Mouse (Mus musculus) ES-Bruce4 (cell line): ENCODE measurements at regions not wholly inside any gene's neighbourhood (a gene's known extent, or its start where the extent isn't known, plus 50 kb on each side); places are given as distances from the start of the nearest gene placed in this dataset.

ENCODE experiments used
- H3K27ac ChIP-seq: 2 replicates; pipeline ENCODE4 v1.5.1; 2012; ENCODE audit warnings: low read length, inconsistent platforms; ENCODE audit not compliant: insufficient read depth
- H3K27me3 ChIP-seq: 2 replicates; pipeline ENCODE4 v1.6.1; 2012; ENCODE audit warnings: mild to moderate bottlenecking, low read length, inconsistent platforms; ENCODE audit not compliant: control insufficient read depth, poor library complexity, insufficient read depth, severe bottlenecking
- H3K36me3 ChIP-seq: 2 replicates; pipeline ENCODE4 v1.6.1; 2012; ENCODE audit warnings: inconsistent platforms, mild to moderate bottlenecking, low read length, moderate library complexity; ENCODE audit not compliant: control insufficient read depth, poor library complexity, insufficient read depth, severe bottlenecking
- H3K4me1 ChIP-seq: one replicate; pipeline ENCODE4 v1.8.1; 2011; ENCODE audit warnings: low read length; ENCODE audit not compliant: control insufficient read depth, insufficient read depth
- H3K4me3 ChIP-seq: 2 replicates; pipeline ENCODE4 v1.5.1; 2011; ENCODE audit warnings: low read depth, mild to moderate bottlenecking, low read length
- H3K9ac ChIP-seq: 2 replicates; pipeline ENCODE4 v1.6.1; 2012; ENCODE audit warnings: low read depth, mild to moderate bottlenecking, inconsistent platforms; ENCODE audit not compliant: poor library complexity, severe bottlenecking
- H3K9me3 ChIP-seq: replicated peaks from 2 replicates; pipeline ENCODE4 v1.6.1; 2012; ENCODE audit warnings: mild to moderate bottlenecking, low read length, inconsistent platforms; ENCODE audit not compliant: control insufficient read depth, poor library complexity, insufficient read depth, severe bottlenecking
- CTCF ChIP-seq: IDR thresholded peaks from one replicate; pipeline ENCODE4 v1.8.1; 2011; ENCODE audit warnings: low read depth, low read length
- EP300 ChIP-seq: IDR thresholded peaks from 2 replicates; pipeline ENCODE4 v1.6.1; 2011; ENCODE audit warnings: low read depth, low read length; ENCODE audit not compliant: insufficient read depth
- POLR2A ChIP-seq: IDR thresholded peaks from one replicate; pipeline ENCODE4 v1.8.1; 2011; ENCODE audit warnings: low read length; ENCODE audit not compliant: insufficient read depth

GRCm38 (mm10) chr1:73363549-73364299 is 348.0 kb upstream of the Tnp1 start:
- Histone ChIP-seq H3K27ac (no peak overlapping the region), H3K9me3 (no peaks in the 10 kb centered on the region), H3K4me3 (no peak overlapping the region), H3K9ac (no peak overlapping the region), H3K27me3 (no peaks in the 10 kb centered on the region), H3K4me1 (no peaks in the 10 kb centered on the region), H3K36me3 (no peaks in the 10 kb centered on the region)
- no peak for TF ChIP-seq EP300
- no peak for TF ChIP-seq CTCF
- no peak for TF ChIP-seq POLR2A

GRCm38 (mm10) chr1:73362122-73362521 is 346.4 kb upstream of the Tnp1 start:
- no peak overlapping the region for H3K27ac ChIP-seq
- H3K9me3 ChIP-seq = no peaks in the 10 kb centered on the region
- H3K36me3 ChIP-seq = no peaks in the 10 kb centered on the region
- TF ChIP-seq POLR2A (no peak), CTCF (no peak), EP300 (no peak)
- no peak overlapping the region for H3K4me3 ChIP-seq
- H3K9ac ChIP-seq = no peak overlapping the region
- no peaks in the 10 kb centered on the region for H3K27me3 ChIP-seq
- H3K4me1 ChIP-seq = no peaks in the 10 kb centered on the region

GRCm38 (mm10) chr1:73361300-73361699 is 345.6 kb upstream of the Tnp1 start:
- Histone ChIP-seq H3K36me3 (no peaks in the 10 kb centered on the region), H3K27ac (no peak overlapping the region), H3K27me3 (no peaks in the 10 kb centered on the region), H3K9me3 (no peaks in the 10 kb centered on the region), H3K9ac (no peak overlapping the region), H3K4me3 (no peak overlapping the region), H3K4me1 (no peaks in the 10 kb centered on the region)
- TF ChIP-seq CTCF = no peak
- TF ChIP-seq EP300 = no peak
- no peak for TF ChIP-seq POLR2A

GRCm38 (mm10) chr1:73354447-73354846 is 338.7 kb upstream of the Tnp1 start:
- Histone ChIP-seq H3K4me3 (no peak overlapping the region), H3K4me1 (no peaks in the 10 kb centered on the region), H3K36me3 (no peaks in the 10 kb centered on the region), H3K9me3 (no peaks in the 10 kb centered on the region), H3K27ac (no peak overlapping the region), H3K27me3 (no peaks in the 10 kb centered on the region), H3K9ac (no peak overlapping the region)
- TF ChIP-seq CTCF (no peak), POLR2A (no peak)

- no peaks in the 10 kb centered on the region for H3K9me3 ChIP-seq
- TF ChIP-seq CTCF (no peak), EP300 (no peak), POLR2A (no peak)
- H3K9ac ChIP-seq = no peak overlapping the region
- no peak overlapping the region for H3K4me3 ChIP-seq
- no peak overlapping the region for H3K27ac ChIP-seq
- no peaks in the 10 kb centered on the region for H3K36me3 ChIP-seq
- no peaks in the 10 kb centered on the region for H3K27me3 ChIP-seq
- no peaks in the 10 kb centered on the region for H3K4me1 ChIP-seq
These were observed 332.8 kb upstream of the Tnp1 start for GRCm38 (mm10) chr1:73348476-73348875.

- Histone ChIP-seq H3K9me3 (no peaks in the 10 kb centered on the region), H3K27me3 (no peaks in the 10 kb centered on the region), H3K4me1 (no peaks in the 10 kb centered on the region), H3K27ac (no peak overlapping the region), H3K9ac (no peak overlapping the region), H3K4me3 (no peak overlapping the region), H3K36me3 (no peaks in the 10 kb centered on the region)
- TF ChIP-seq POLR2A (no peak), EP300 (no peak), CTCF (no peak)
These were observed 328.9 kb upstream of the Tnp1 start for GRCm38 (mm10) chr1:73344587-73344986.
